Mouse (Mus musculus): ENCODE results near the gene Pi16. TPM values are rescaled to one million over a fixed set of nuclear protein-coding genes. Genes with fewer than 3 reads are reported as not detected.

Pi16 gene
- polyA plus RNA-seq, 1 experiment from 2014 or later: 3.7 TPM

DNA sequence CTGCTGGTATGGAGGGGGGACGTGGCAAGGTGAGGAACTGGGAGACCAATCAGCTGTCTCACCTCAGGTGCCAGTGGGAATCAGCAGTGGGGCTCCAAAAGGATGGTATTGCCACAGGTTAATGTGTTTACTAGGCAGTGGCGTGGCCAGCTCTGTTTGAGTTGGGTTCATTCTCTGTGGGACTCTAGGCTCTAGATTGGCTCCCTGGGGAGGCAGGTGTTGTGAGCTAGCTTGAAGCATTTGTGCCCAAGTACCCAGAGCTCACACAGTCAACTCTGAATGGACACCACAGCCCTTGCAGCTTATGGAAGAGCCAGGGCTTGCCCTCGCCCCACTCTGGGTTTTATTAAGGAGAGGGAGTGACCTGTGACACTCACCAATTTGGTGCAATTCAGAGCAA is 13.6 kb upstream of the Pi16 start:
- peak; percentile 11 for DNase-seq (ENCODE audit: low spot score)

DNA sequence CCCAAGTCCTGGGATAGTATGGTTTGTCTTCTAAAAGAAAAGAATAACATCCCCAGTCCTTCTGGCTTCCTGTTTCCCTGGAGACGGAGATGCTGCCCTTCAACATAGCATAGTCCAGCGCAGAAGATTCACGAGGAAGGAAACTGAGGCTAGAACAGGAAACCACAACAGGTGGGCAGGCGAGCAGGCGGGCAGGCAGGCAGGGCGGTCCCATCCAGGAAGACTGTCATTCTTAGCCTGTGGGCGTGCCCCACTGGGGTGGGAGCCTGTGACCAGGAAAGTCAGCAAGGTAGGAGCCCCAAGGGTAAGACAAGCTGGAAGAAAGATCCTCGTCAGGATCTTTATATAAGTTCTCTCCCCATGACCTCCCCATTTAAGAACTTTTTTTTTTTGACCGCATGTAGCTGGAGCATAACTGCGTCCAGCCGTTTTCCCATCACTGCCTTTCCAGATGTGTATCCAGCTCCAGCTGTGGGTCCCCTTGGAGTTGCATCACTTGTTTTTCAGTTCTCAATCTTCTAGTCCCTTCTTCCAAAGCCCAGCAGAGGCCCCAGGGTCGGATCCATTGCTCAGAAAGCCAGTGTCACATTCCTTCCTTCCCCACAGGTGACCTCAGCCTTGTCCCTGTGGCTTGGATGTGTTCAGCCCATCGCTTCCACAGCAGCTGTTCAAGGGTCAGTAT is 13.0 kb upstream of the Pi16 start:
- DNase-seq (ENCODE audit: low spot score): peak; percentile 45

- DNase-seq (ENCODE audit: low spot score): no peak
These were observed 12.2 kb upstream of the Pi16 start for GRCm38 (mm10) chr17:29305058-29305806.

DNA sequence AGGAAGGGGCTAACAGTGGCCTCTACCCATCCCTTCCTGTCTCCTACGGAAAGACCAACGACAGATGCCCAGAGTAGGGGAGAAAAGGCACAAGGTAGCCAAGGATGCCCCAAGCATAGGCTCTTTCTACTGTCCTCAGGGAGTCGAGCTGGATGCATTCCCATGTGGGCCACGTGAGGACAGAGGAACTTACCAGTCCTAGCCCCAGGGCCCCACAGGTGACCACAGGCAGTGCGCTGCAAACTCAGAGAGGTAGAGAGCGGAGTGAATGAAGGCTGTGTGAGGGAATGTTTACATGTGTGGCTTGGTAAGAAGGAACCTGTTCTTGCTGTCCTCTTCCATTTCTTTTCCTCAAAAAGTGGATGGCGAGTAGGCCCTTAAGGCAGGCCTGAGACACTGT is 11.6 kb upstream of the Pi16 start:
- DNase-seq (ENCODE audit: low spot score): peak; percentile 18

DNA sequence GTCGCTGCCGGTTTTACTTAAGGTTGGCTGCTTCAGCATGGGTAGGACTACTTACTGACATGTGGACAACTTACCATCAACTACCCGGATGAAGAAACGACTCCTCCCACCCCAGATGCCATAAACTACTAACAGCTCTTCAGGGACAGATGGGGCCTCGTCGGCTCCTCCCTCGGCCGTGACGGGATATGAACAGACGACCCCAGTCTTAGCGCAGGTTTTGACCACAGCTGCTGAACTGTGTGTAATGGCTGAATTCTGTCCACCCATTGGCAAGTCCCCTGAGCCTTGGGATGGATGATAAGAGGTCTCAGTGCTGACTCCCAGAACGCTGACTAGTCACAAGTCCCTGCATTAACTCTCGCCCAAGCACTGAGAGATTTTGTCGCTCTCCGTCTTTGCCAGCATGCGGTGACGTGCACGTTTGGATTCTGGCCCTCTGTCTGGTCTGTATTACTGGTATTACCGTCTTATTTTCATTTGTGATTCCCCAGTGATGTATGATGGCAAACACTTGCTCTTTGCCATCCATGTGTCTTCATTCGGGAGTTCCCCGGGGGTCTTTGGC is 7.3 kb upstream of the Pi16 start:
- no peak for DNase-seq (ENCODE audit: low spot score)

DNA sequence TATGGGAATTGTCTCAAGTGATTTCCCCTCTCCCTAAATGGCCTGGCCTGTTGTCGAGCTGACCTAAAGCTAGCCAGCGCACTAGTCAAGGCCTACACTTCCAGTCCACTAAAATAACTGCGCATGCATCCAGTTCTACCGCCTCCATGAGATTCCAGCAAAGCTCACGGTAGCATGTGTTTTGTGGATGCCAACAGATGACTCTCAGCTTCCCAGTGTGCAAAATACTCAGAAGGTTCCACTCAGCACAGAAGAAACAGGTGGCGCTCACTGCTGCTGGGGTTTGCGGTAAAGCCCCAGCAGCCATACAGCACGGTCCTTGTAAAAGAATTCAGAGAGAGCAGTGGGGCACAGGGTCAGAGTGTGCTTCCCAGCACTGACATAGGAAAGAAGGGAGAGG is 5.9 kb upstream of the Pi16 start:
- DNase-seq (ENCODE audit: low spot score): no peak

GRCm38 (mm10) chr17:29312082-29312481 is 5.4 kb upstream of the Pi16 start:
- DNase-seq (ENCODE audit: low spot score): no peak

DNA sequence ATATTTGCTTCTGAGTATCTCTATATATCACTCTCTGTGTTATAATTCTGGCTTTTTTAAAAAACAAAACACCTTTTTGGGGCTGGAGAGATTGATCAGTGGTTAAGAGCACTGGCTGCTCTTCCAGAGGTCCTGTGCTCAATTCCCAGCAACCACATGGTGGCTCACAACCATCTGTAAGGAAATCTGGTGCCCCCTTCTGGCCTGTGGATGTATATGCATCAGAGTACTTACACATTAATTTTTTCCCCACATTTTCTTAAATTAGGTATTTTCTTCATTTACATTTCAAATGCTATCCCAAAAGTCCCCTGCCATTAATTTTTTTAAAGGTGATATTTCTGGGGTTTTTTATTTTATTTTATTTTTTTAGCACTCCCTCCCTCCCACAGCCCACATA is 4.2 kb upstream of the Pi16 start:
- DNase-seq (ENCODE audit: low spot score): peak; percentile 11

DNA sequence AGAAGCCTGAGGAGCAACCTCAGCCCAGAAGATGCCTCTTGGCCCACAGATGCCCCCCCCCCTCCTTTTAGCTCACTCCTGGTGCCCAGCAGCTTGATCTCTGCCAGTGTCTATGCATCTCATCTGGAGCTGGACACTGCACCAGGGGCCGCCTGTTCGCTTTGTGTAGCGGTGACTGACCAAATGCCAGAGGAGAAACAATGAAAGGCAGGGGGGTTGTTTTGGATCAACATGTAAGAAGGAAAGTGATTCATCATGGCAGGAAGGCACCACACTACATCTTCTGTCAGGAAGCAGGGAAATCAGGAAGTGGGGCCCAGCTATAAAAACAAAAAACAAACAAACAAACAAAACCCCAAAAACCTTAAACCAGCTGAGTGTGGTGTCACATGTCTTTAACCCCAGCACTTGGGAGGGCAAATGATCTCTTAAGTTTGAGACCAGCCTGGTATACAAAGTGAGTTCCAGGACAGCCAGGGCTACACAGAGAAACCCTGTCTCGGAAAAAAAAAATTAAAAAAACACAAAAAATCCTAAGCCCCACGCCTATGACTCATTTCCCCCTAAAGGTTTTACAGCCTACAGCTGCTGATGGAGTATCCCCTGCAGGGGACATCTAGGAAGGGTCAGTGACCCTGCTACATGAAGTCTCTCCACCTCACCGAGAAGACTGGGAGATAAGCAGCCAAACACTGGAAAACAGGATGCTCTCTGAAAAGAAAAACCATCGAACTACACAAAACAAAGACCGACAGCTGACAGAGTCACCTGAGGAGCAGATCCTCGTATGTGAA is 1.6 kb upstream of the Pi16 start:
- DNase-seq (ENCODE audit: low spot score): no peak

GRCm38 (mm10) chr17:29316891-29317290 is 589 bp upstream of the Pi16 start:
- DNase-seq (ENCODE audit: low spot score): no peak

GRCm38 (mm10) chr17:29318731-29319250 is 1.3 kb downstream of the Pi16 start:
- DNase-seq (ENCODE audit: low spot score): no peak

- no peak for DNase-seq (ENCODE audit: low spot score)
These were observed 2.0 kb downstream of the Pi16 start for GRCm38 (mm10) chr17:29319476-29319875.

- DNase-seq (ENCODE audit: low spot score): no peak
These were observed 2.6 kb downstream of the Pi16 start for GRCm38 (mm10) chr17:29319881-29320639.

- DNase-seq (ENCODE audit: low spot score): no peak
These were observed 4.5 kb downstream of the Pi16 start for GRCm38 (mm10) chr17:29321765-29322602.

DNA sequence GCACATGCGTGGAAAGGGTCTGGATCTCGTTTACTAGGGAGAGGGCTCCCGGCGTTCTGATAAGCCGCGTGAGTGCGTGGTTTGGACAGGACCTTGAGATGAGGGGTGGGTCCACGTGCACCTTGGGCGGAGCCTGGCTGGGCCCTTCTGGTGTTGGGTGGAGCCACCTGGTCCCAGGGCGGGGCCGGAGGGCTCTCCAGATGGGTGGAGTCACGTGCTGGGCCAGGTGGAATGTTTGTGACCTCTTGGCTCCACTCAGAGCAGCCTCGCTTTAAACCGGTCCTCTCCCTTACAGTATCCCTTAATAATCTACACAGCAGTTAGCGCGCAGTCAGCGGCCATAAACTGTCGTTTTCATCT is 5.1 kb downstream of the Pi16 start:
- no peak for DNase-seq (ENCODE audit: low spot score)

DNA sequence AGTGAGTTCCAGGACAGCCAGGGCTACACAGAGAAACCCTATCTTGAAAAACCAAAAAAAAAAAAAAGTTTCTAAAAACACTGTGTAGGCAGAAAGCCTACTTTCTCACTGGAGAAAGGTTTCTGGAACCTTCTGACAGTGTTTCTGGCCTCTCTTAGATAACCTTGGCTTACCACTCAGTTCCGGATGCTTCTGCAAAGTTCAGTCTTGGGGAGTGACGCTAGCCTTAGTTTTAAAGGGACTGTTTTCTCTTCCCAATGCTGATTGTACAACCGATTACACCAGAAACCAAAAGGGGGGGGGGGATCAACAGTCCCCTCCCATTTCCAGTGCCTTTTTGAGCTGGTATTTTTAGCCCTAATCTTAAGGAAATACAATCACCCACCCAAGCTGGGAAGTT is 6.1 kb downstream of the Pi16 start:
- no peak for DNase-seq (ENCODE audit: low spot score)

- no peak for DNase-seq (ENCODE audit: low spot score)
These were observed 8.4 kb downstream of the Pi16 start for GRCm38 (mm10) chr17:29325831-29326230.

DNA sequence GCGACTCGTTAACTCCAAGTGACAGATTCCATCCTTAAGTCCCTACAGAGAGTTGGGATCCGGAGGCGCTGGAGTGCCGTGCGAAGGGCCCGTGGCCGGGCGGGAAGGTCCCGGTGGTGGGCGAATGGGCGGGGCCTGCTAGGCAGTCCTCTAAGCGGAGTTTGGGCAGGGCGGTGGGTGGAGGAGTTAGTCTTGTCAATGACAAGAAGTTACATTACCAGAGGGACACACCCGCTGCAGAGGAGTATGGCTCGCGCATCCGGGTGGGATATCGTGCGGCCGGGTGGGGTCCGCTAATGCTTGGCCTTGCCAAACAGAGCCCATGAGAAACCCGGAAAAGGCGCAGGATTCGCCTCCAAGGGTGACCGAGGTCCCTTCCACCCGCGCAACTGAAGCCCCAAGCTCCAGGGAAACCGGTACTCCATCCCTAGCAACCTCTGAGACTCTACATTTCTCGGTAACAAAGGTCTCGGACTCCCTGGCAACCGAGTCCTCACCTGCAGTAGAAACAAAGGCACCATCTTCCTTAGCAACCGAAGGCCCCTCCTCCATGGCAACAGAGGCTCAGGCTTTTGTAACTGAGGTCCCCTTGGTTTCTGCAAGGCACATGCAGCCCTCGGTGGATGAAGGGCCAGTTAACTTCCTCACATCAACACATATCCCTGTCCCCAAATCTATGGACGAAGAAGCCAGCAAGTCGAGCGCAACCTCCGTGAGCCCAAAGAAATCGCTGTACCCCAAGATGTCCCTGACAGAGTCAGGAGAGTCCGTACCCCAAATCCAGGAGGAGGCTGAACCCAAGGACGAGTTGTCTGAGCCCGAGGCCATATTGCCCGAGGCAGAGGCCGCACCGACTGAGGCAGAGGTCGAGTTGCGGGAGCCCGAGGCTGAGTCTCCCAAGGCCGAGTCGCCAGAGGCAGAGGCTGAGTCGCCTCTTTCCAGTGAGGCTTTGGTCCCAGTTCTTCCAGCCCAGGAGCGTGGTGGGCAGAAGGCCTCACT is 9.3 kb downstream of the Pi16 start:
- DNase-seq (ENCODE audit: low spot score): no peak

GRCm38 (mm10) chr17:29327691-29328090 is 10.2 kb downstream of the Pi16 start:
- DNase-seq (ENCODE audit: low spot score): no peak

All from thymus, postnatal 0 days (tissue).